8 mouse cellular contexts compared by ENCODE assay signal in genomic region chr7:130546791-130547484, GRCm38 (mm10). TPM values are rescaled to one million over a fixed set of nuclear protein-coding genes. Genes with fewer than 3 reads are reported as not detected.
DNase-seq lines count a peak whose midpoint lies in the region; ATAC-seq and TF ChIP-seq lines count a peak whose summit lies in the region.

No protein-coding gene starts in this region.

- peak overlapping the region; percentile 68 for H3K4me2 ChIP-seq in lung, postnatal 0 days (replicated peaks; ENCODE audit: low read depth, low read length)

- H3K9ac ChIP-seq in lung, postnatal 0 days (replicated peaks; ENCODE audit: low read depth), result peak overlapping the region; percentile 98

- ATAC-seq in frontal cortex, adult (ENCODE audit: low TSS enrichment), result peak; percentile 96
- ATAC-seq in lung, postnatal 0 days, result peak; percentile 97

- peak; percentile 90 for TF ChIP-seq CTCF in lung, postnatal 0 days (IDR thresholded peaks at IDR 0.05)

- H3K9me3 ChIP-seq in hindbrain, embryonic 10.5 days, result 0 out of 2 replicates have a peak, but pooled peaks cover 2% of the 10 kb centered on the region
- H3K9me3 ChIP-seq in lung, postnatal 0 days (ENCODE audit: low read length), result no peaks in the 10 kb centered on the region

- peak overlapping the region; percentile 80 for H3K4me3 ChIP-seq in hindbrain, embryonic 10.5 days
- H3K4me3 ChIP-seq in lung, postnatal 0 days (ENCODE audit: low read depth, low read length), result peak overlapping the region; percentile 96

- no peaks in the 10 kb centered on the region for H3K27me3 ChIP-seq in hindbrain, embryonic 10.5 days (ENCODE audit: insufficient read depth, poor library complexity, severe bottlenecking)
- no peaks in the 10 kb centered on the region for H3K27me3 ChIP-seq in lung, postnatal 0 days (replicated peaks; ENCODE audit: insufficient read depth, low read length)

- H3K4me1 ChIP-seq in hindbrain, embryonic 10.5 days (replicated peaks), result peaks cover 26% of the 10 kb centered on the region
- peaks cover 2% of the 10 kb centered on the region; the same call in 1 of the 2 replicates for H3K4me1 ChIP-seq in lung, postnatal 0 days (ENCODE audit: insufficient read depth, low read depth, low read length)

- DNase-seq in MN1 (ENCODE audit: low spot score), result peak; percentile 95
- DNase-seq in cerebellum, adult 9-10 months, result peak; percentile 91
- DNase-seq in hindbrain, embryonic 10.5 days (ENCODE audit: low spot score), result peak; percentile 95
- peak; percentile 89 for DNase-seq in layer of hippocampus, adult 9-11 months
- DNase-seq in lung, postnatal 0 days (ENCODE audit: low spot score), result peak; percentile 94
- peak; percentile 90 for DNase-seq in ovary, postnatal 14 days (ENCODE audit: low spot score)
- DNase-seq in thymus, postnatal 14 days, result peak; percentile 94

- WGBS in hindbrain, embryonic 10.5 days, result under 1% methylated on average over 84 of the region's 84 CpGs
- under 1% methylated on average over 84 of the region's 84 CpGs for WGBS in lung, postnatal 0 days

- H3K36me3 ChIP-seq in hindbrain, embryonic 10.5 days, result peaks cover 36% of the 10 kb centered on the region
- 0 out of 2 replicates have a peak, but pooled peaks cover 4% of the 10 kb centered on the region for H3K36me3 ChIP-seq in lung, postnatal 0 days (ENCODE audit: insufficient read depth, low read length)

- peak overlapping the region; percentile 99 for H3K27ac ChIP-seq in hindbrain, embryonic 10.5 days
- H3K27ac ChIP-seq in lung, postnatal 0 days (ENCODE audit: low read length), result peak overlapping the region; percentile 99

- no peak for TF ChIP-seq EP300 in lung, postnatal 0 days (IDR thresholded peaks at IDR 0.05)

RNA-seq across cellular contexts. Expression of gene Nsmce4a, which starts 26.0 kb away (rescaled TPM):
- polyA plus RNA-seq in hindbrain, embryonic 10.5 days (2016; fragmentation: Nextera tagmentation; extraction: Ambion mirVana), result 183 and 186 TPM in 2 replicates
- 101 and 108 TPM in 2 replicates for polyA plus RNA-seq in lung, postnatal 0 days (2015; fragmentation: Nextera tagmentation; extraction: Ambion mirVana)

RNA-seq across cellular contexts. Expression of gene Ate1, which starts 26.8 kb away (rescaled TPM):
- polyA plus RNA-seq in hindbrain, embryonic 10.5 days (2016; fragmentation: Nextera tagmentation; extraction: Ambion mirVana), result 58.0 and 62.5 TPM in 2 replicates
- polyA plus RNA-seq in lung, postnatal 0 days (2015; fragmentation: Nextera tagmentation; extraction: Ambion mirVana), result 69.5 and 78.2 TPM in 2 replicates

RNA-seq across cellular contexts. Expression of gene Tacc2, which starts 30.3 kb away (rescaled TPM):
- polyA plus RNA-seq in hindbrain, embryonic 10.5 days (2016; fragmentation: Nextera tagmentation; extraction: Ambion mirVana), result 44.8 and 50.8 TPM in 2 replicates
- polyA plus RNA-seq in lung, postnatal 0 days (2015; fragmentation: Nextera tagmentation; extraction: Ambion mirVana), result 18.9 and 19.8 TPM in 2 replicates

Comparison
In these comparisons a context has a peak if more than half of its experiments do, and no peak if none do; other contexts are left out.
1. Peak in every context shown above with its lines: DNase-seq, ATAC-seq, H3K4me3 ChIP-seq and H3K27ac ChIP-seq.